Mouse (Mus musculus): ENCODE data around the gene Sirt4.

Sirt4 gene

GRCm38 (mm10) chr5:115491771-115492322 is 7.3 kb upstream of the Sirt4 start:
- no peak for DNase-seq (ENCODE audit: low read depth, low spot score)

- no peak for DNase-seq (ENCODE audit: low read depth, low spot score)
These were observed 6.6 kb upstream of the Sirt4 start for GRCm38 (mm10) chr5:115491076-115491475.

GRCm38 (mm10) chr5:115490638-115491000 is 6.1 kb upstream of the Sirt4 start:
- no peak for DNase-seq (ENCODE audit: low read depth, low spot score)

- DNase-seq (ENCODE audit: low read depth, low spot score), result peak; percentile 83
These were observed 5.4 kb upstream of the Sirt4 start for GRCm38 (mm10) chr5:115489699-115490637.

DNA sequence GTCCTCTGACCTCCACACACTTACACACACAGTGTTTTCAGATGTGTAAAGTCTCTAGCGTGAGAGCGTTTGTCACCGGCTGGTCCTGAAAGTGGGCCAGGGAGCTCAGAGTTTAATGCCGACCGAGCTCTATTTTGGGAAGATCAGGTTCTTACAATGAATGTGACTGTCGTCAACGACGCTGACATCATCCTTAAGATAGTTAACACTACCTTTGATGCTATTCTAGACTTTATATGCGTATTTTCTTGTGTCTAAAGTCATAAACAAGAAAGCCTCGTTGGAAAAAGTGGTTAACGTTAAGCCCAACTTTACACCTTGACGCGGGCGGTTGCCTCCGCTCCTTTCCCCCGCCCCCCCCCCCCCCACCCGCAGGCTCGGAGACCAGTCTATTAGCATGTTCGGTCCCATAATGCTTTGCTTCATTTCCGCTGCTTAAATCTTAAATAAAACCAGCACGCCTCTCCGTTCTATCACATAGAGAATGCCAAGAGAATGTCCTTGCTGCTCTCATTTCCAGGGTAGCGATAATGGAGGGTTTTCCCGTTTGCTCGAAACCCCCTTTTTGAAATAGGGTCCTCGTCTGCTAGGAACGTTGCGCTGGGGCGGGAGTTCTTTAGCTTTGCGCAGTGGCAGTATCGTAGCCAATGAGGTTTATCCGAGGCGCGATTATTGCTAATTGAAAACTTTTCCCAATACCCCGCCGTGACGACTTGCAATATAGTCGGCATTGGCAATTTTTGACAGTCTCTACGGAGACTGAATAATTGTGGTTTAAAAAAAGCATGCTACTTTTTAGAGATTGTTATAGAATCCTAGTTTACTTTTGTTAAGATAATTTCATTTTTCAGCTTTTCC is 4.5 kb upstream of the Sirt4 start:
- DNase-seq (ENCODE audit: low read depth, low spot score), result peak; percentile 75

- DNase-seq (ENCODE audit: low read depth, low spot score), result no peak
These were observed 3.5 kb upstream of the Sirt4 start for GRCm38 (mm10) chr5:115487942-115488580.

DNA sequence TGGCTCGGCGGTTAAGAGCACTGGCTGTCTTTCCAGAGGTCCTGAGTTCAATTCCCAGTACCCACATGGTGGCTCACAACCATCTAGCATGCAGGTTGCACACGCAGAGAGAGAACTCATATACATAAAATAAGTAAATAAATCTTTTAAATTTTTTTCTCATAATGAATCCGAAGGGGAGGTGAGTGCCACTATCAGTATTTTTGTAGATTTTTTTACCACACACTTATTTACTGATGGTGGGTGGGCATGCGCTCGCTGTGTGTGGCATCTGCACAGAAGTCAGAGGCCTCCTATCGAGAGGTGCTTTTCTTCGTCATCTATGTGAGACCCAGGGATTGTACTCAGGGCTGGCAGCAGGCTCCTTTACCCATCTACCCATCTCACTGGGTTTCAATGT is 2.8 kb upstream of the Sirt4 start:
- DNase-seq (ENCODE audit: low read depth, low spot score), result no peak

DNA sequence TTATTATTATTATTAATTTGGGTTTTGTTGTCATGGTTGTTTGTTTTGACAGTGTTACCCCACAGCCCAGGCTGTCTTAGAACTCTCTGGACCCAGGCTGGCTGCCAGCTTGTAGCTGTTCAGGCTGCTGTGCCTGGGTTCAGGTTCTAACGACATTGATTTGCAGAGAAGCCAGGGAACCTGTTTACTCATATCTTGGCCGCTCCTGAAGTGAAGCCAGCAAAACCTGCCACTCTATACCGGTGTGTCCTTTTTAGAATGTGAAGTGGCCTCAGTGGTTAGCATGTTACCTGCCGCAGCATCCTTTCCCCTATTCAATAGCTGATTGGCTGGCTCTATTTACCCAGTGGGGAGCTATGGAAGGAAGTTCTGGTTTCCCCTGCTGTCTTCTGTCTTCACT is 2.2 kb upstream of the Sirt4 start:
- no peak for DNase-seq (ENCODE audit: low read depth, low spot score)

DNA sequence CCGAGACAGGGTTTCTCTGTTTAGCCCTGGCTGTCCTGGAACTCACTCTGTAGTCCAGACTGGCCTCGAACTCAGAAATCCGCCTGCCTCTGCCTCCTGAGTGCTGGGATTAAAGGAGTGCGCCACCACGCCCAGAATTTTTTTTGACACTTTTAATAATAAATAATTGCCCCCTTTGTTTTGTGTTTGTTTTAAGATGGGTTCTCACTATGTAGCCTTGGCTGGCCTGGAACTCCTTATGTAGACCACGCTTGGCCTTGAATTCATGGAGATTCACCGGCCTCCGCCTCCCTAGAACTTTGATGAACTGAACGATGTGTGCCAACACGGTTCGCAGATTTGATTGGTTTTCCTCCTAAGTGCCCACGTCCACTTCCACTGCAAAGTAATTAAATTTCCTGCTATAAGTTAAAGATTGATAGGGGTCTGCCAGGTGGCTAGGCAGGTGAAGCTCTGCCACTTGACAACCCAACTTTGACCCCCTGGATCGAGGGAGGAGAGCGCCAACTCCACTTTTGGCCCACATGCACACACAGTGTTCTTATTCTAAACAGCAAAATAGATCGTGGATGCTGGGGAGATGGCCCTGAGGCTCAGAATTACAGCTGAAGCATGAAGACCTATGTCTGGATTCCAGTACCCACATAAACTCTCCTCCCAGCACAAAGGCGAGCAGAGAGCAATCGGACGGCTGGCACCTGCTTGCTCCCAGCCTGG is 1.1 kb upstream of the Sirt4 start:
- DNase-seq (ENCODE audit: low read depth, low spot score), result no peak

- no peak for DNase-seq (ENCODE audit: low read depth, low spot score)
These were observed 471 bp upstream of the Sirt4 start for GRCm38 (mm10) chr5:115484996-115485395.

DNA sequence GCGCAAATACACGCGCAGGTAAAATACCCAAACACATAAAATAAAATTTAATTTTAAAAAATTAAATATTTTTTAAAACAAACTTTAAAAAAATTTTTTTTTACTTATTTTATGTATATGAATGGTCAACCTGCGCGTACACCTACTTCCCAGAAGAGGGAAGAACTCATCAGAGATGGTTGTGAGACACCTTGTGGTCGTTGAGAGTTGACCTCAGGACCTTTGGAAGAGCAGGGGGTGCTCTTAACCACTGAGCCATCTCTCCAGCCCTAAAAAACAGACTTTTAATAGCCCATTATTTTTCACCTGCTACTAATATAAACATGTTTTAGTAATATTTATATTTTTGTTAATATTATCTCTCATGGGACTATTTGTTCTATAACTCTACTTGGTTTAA is 1.1 kb downstream of the Sirt4 start:
- DNase-seq (ENCODE audit: low read depth, low spot score), result no peak

DNA sequence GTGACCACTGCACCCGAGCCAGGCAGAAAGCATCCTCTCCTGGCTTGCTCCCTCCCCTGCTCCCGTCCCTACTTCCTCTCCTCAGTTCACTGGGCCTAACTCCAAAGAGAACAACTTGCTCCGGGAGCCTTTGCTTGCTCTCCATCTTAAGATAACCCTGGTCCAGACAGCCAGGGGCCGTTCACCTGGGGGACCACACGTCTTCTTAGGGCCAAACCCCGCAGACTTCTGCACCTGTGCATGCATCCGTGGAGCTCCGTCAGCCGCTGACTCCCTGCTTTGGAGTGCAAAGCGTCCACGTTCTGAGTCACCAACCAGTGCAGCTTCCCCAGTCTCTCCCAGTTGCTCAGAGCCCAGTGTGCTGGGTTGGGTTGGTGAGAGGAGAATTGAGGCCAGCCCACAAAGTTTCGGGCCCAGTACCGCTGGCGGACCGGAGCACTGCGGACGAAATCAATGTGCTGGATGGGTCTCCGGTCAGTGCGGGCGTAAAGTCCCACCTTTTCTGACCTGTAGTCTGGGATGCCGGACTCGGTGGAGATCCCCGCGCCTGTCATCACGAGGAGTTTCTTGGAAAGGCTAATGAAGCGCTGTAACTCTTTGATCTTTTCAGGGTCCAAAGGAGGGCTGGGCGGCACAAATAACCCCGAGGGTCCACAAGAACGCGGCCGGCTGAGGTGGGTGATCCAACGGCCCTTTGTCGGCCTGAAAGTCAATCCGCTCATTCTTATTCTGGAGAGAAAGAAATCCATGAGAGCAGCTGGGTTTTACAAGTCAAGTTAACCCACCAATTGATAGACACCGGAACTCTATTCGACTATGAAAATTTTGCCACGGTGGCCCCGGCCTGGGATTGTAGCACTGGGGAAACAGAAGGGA is 1.9 kb downstream of the Sirt4 start:
- DNase-seq (ENCODE audit: low read depth, low spot score), result no peak

DNA sequence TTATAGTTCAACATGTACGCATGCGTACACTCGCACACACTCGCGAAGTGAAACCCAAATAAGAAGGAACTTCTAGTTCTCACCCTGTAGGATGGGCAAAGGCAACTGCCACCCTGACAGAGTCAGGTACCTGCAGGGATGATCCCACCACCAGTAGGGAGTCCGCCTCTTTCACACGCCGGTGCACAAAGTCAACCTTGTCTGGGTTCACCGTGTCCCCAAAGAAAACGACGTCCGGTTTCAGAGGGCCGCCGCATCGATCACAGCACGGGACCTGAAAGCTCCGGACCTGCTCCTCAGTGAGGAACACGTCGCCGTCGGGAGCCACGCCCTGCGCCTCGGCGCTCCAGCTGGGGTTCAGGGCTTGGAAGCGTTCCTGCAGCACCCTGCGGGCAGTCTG is 4.4 kb downstream of the Sirt4 start:
- DNase-seq (ENCODE audit: low read depth, low spot score), result no peak

DNA sequence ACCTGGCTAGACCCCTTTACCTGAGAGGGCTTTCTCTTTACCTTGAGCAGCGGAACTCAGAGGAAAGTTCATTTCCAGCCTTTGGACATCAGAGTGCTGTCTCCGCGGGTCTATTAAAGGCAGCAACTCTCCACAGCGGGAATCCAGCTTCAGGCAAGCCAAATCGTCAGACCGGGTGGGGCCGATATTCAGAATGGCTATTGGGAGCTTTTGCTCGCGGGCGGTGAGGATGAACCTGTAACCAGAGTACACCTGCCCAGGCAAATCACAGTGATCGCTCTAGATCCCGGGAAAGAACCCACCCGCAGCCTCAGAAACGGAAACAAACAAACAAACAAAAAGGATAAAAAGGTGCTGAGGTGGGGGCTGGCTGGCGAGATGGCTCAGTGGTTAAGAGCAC is 5.0 kb downstream of the Sirt4 start:
- no peak for DNase-seq (ENCODE audit: low read depth, low spot score)

DNA sequence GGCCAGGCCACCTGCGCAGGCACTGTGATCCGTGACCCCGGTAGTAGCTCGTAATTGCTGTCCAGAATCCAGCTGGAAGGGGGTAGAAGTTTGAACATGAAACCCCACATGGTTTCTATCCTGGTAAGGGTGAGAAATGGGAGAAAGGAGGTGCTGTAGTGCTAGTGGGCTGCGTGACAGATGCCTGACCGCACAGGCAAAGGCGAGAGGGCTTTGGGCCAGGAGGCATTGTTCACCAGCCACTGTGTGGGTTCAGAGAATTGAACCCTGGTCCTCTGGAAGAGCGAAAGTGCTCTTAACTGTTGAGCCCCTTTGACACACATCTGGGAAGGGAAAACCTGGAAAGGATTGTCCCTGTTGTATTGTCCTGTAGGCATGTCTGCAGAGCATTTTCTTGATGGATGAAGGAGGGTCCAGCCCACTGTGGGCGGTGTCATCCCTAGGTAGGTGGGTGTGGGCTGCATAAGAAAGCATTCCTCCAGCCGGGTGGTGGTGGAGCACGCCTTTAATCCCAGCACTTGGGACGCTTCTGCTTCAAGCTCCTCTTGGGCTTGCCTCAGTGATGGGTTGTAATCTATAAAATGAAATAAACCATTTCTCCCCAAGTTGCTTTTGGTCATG is 8.3 kb downstream of the Sirt4 start:
- no peak for DNase-seq (ENCODE audit: low read depth, low spot score)

GRCm38 (mm10) chr5:115475337-115476106 is 9.0 kb downstream of the Sirt4 start:
- peak; percentile 59 for DNase-seq (ENCODE audit: low read depth, low spot score)

GRCm38 (mm10) chr5:115474174-115474828 is 10.2 kb downstream of the Sirt4 start:
- DNase-seq (ENCODE audit: low read depth, low spot score), result no peak

DNA sequence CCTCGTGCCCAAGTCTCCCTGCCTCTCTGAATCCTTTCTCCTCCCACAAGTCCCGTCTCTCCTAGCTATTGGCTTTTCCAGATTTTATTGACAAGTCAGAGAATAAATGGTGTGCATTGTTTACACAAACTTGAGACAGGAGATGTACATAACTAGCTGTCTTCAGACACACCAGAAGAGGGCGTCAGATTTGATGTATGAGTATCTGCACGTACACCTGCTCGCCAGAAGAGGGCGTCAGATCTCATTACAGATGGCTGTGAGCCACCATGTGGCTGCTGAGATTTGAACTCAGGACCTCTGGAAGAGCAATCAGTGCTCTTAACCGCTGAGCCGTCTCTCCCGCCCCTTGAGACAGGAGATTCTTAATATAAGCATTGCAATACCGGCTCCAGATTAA is 11.3 kb downstream of the Sirt4 start:
- no peak for DNase-seq (ENCODE audit: low read depth, low spot score)

All from brain, embryonic 18.5 days (tissue).